Mouse (Mus musculus) adrenal gland (tissue): ENCODE data around the gene Catsperb.
"Not testable (repeated sequence)": the region's sequence is repeated elsewhere in the genome, so short reads cannot be mapped to it uniquely, and the experiment has no call there.

Experiments used
- intact Hi-C: fragments of 180-260 bp; cut with DNase I; formaldehyde crosslinking; loops from one replicate; pipeline ENCODE4 v1.15.1; 2025
- long read RNA-seq, 2 experiments: library from polyadenylated mRNA; unstranded; transcript quantifications; one replicate each; pipeline ENCODE4 v2.0.0; 2020; ENCODE audit warnings: borderline replicate concordance in 1 of 2; ENCODE audit not compliant: insufficient replicate concordance in 1 of 2
- microRNA-seq, 2 experiments: library from miRNA; unstranded; fragments of <30 nt; microRNA quantifications; one replicate each; pipeline ENCODE4; 2019

The Catsperb gene
- long read RNA-seq, experiment 1 = 0 reads
- long read RNA-seq, experiment 2 = 0 reads

DNA sequence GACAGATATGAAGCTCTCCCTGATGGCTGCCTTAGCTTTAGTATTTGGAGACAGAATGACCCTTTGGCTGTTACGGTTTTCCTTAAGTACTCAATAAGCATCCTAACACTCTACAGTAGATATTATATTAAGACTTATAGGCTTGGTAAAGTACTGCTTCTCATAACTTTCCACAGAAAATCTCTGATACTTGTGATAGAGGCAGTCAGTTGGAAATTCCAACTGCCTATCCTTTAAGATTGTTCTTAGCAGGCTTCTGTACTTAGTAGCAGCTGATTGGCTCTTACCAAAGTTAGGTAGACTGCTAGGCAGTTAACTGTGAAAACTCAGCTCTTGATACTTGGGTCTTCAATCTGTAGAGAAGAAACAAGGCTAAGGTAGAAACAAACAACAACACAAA is at the start of gene Catsperb:
Catsperb (plus strand) TSS at position 301 of the 400 bp plus-strand sequence.
- intact Hi-C loops = loop anchor here (2.0 kb wide), 1 partner anchor 240 kb away; no protein-coding TSS in a partner anchor

DNA sequence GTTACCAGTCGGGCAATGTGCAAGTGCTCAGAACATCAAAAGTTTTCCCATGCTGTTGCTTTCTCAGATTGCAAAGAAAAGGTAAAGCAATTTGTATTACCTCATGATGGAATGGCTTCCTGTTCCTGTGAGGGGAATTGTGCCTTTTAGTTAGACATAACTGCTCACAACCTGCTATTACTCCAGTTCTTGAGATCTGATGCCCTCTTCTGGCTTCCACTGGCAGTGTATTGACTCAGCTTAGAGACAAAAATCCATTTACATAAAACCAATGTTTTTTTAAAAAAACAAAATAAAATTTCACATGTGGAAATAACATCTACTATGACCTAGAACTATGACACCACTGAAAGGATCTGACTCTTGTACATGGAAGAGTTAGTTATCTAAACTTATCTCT is 43.0 kb upstream of the Catsperb start:
- intact Hi-C loops = not testable (repeated sequence)

DNA sequence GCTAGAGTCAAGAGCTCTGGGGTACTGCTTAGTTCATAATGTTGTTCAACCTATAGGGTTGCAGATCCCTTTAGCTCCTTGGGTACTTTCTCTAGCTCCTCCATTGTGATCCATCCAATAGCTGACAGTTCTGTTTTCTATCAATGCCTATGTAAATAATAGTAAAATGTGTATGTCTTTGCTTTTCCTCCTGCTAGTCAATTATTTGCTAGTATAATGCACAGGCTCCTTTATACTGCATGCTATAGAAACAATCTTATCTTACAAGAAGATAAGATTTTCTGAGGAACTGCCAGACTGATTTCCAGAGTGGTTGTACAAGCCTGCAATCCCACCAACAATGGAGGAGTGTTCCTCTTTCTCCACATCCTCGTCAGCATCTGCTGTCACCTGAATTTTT is 23.0 kb upstream of the Catsperb start:
- intact Hi-C loops = not testable (repeated sequence)

DNA sequence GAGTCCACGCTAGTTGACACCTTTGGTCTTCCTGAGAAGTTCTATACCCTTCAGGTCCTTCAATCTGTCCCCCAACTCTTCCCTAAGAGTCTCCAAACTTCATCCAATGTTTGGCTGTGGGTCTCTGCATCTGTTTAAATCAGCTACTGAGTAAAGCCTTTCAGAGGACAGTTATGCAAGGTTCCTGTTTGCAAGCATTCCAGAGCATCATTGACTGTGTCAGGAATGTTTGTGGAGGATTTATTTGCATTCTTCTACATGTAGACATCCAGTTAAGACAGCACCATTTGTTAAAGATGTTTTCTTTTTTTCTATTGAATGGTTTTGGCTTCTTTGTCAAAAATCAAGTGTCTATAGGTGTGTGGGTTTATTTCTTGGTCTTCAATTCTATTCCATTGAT is 21.7 kb downstream of the Catsperb start:
- intact Hi-C loops = no loop called here

DNA sequence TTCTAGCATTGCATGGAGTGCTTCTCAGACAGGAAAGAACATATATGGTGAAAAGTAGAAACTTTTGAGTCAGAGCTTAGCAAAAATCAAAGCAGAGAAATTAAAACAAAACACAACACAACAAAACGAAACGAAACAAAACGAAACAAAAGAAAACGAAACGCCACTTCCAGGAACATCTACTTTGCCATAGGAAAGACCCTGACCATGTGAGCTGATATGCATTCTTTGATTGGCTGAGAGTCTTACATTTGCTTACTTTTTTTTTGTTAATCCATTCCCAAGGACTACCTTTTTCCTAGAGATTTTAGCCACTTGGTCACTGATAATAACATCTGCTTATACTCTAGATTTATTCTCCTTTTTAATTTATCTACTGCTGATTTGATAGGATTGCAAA is 57.6 kb downstream of the Catsperb start:
- intact Hi-C loops = no loop called here

DNA sequence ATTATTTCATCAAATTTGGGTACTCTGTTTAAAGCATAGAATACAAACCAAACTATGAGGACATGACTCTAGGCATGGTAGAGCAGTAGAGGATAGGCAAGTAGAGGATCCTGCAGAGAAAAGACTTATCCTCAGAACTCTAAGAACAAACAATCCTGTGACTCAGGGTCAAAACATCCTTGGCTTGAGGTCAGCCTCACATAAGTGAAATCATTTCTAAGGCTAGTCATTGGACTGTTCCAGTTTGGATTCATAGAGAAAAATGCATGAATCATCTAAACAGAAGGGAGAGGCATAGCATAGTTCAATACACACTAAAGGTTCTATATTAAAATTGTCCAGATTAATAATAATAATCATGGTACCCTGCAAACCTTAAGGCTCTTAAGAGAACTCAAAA is 79.1 kb downstream of the Catsperb start:
- intact Hi-C loops = no loop called here

DNA sequence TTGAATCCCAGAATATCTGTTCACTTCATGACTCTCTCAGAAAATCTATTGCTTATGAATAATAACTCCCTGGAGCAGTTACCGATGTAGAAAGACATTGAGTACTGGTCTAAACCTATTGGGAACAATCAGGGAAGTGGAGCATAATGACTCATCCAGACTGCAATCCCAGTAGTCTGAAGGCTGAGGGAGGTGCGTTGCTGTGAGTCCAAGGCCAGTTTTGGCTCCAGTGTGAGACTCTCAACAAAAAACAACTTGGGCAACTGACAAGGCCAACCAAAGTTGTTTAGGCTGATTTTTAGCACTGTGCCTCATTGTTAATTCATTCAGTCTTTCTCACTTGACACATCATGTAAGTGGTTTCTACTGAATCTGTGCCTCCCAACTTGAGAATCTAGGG is 106.9 kb downstream of the Catsperb start:
- intact Hi-C loops = not testable (repeated sequence)

DNA sequence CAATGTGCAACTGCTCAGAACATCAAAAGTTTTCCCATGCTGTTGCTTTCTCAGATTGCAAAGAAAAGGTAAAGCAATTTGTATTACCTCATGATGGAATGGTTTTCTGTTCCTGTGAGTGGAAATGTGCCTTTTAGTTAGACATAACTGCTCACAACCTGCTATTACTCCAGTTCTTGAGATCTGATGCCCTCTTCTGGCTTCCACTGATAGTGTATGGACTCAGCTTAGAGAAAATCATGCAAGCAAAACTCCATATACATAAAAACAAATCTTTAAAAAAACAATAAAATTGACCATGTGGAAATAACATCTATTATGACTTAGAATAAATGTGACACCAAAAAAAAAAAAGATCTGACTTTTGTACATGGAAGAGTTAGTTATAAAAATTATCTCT is 202.2 kb downstream of the Catsperb start:
- intact Hi-C loops = loop anchor here (5.0 kb wide), 1 partner anchor 484 kb away; no protein-coding TSS in a partner anchor

DNA sequence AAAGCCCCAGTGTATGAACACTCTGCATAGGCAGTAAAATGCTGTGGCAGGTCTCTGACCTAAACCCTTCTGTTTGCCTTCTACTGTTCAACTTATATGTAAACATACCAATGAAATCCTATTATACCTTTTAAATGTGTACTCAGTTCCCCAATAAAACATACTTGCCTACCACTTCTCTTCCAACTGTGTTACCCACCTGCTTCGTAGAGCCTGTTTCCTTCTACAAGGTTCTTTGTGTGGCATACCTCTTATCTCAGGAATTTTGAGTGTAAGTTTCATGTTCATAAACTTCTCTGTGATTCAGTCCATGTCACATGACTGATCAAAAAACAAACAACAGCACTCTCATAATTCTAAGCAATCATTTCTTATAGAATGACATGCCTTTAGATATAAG is 228.7 kb downstream of the Catsperb start:
- intact Hi-C loops = no loop called here

DNA sequence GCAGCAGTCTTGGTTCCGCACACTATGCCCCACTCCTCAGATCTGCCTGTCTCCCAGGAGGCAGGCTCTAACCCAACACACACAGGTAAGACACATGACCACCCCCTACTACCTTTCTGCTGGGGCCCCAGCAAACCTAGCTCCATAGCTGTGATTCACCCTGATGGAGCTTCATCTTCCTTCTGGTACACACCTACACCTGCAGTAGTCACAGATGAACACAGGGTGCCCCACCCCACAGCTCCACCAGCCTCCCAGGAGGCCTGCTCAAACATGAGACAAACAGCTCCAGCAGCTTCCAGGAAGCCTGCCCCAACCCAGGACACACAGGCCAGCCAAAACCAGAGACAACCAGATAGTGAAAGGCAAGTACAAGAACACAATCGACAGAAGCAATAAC is 263.0 kb downstream of the Catsperb start:
- intact Hi-C loops = no loop called here

Small RNAs within 50 kb of the gene (microRNA-seq; reads per million reads assigned to microRNA genes)
- 0 reads per million in 2 experiments for gene Gm24542
